Mouse (Mus musculus): Measurements from ENCODE around the gene Ptdss2. TPM values are rescaled to one million over a fixed set of nuclear protein-coding genes. Genes with fewer than 3 reads are reported as not detected.

The Ptdss2 gene
- polyA plus RNA-seq, 1 experiment from 2014 or later: 97.6 TPM

GRCm38 (mm10) chr7:141131024-141131820, 9.0 kb downstream of the Ptdss2 start:
- peak overlapping the region; percentile 90 for H3K4me2 ChIP-seq
- under 1% methylated on average over 59 of the region's 59 CpGs for WGBS
- H3K27me3 ChIP-seq: no peaks in the 10 kb centered on the region
- H3K9ac ChIP-seq: peak overlapping the region; percentile 90
- no peaks in the 10 kb centered on the region for H3K9me3 ChIP-seq
- ATAC-seq (ENCODE audit: low FRiP score, low read depth): peak; percentile 99
- peaks cover 23% of the 10 kb centered on the region for H3K4me1 ChIP-seq (replicated peaks)
- peak overlapping the region; percentile 75 for H3K27ac ChIP-seq (replicated peaks)
- H3K4me3 ChIP-seq: peak overlapping the region; percentile 97
- peaks cover 10% of the 10 kb centered on the region for H3K36me3 ChIP-seq

GRCm38 (mm10) chr7:141131904-141132755, 9.9 kb downstream of the Ptdss2 start:
- peaks cover 19% of the 10 kb centered on the region for H3K36me3 ChIP-seq
- peak overlapping the region; percentile 97 for H3K4me3 ChIP-seq
- no peaks in the 10 kb centered on the region for H3K27me3 ChIP-seq
- H3K9me3 ChIP-seq: no peaks in the 10 kb centered on the region
- no peak overlapping the region for H3K27ac ChIP-seq (replicated peaks)
- peak overlapping the region; percentile 90 for H3K9ac ChIP-seq
- no peak for ATAC-seq (ENCODE audit: low FRiP score, low read depth)
- 60% methylated on average over 12 of the region's 12 CpGs for WGBS
- peak overlapping the region; percentile 90 for H3K4me2 ChIP-seq
- H3K4me1 ChIP-seq (replicated peaks): peaks cover 23% of the 10 kb centered on the region

GRCm38 (mm10) chr7:141141326-141141725, 19.1 kb downstream of the Ptdss2 start:
- H3K4me3 ChIP-seq: no peak overlapping the region
- no peak for ATAC-seq (ENCODE audit: low FRiP score, low read depth)
- H3K9ac ChIP-seq: no peak overlapping the region
- H3K27me3 ChIP-seq: no peaks in the 10 kb centered on the region
- no peak overlapping the region for H3K27ac ChIP-seq (replicated peaks)
- WGBS: 92% methylated on average over 4 of the region's 4 CpGs
- no peaks in the 10 kb centered on the region for H3K9me3 ChIP-seq
- H3K4me2 ChIP-seq: no peak overlapping the region
- H3K36me3 ChIP-seq: peaks cover 27% of the 10 kb centered on the region
- H3K4me1 ChIP-seq (replicated peaks): no peaks in the 10 kb centered on the region

GRCm38 (mm10) chr7:141143112-141143511, 20.9 kb downstream of the Ptdss2 start:
- Histone ChIP-seq H3K4me2 (no peak overlapping the region), H3K27me3 (no peaks in the 10 kb centered on the region), H3K36me3 (peaks cover 22% of the 10 kb centered on the region), H3K27ac (replicated peaks) (no peak overlapping the region), H3K4me3 (no peak overlapping the region), H3K9me3 (no peaks in the 10 kb centered on the region), H3K4me1 (replicated peaks) (no peaks in the 10 kb centered on the region), H3K9ac (no peak overlapping the region)
- ATAC-seq (ENCODE audit: low FRiP score, low read depth): no peak
- WGBS: 59% methylated on average over 5 of the region's 5 CpGs

- 86% methylated on average over 2 of the region's 2 CpGs for WGBS
- no peak for ATAC-seq (ENCODE audit: low FRiP score, low read depth)
- peaks cover 15% of the 10 kb centered on the region for H3K36me3 ChIP-seq
These were observed 21.7 kb downstream of the Ptdss2 start for GRCm38 (mm10) chr7:141143861-141144260.

GRCm38 (mm10) chr7:141144650-141145049, 22.5 kb downstream of the Ptdss2 start:
- ATAC-seq (ENCODE audit: low FRiP score, low read depth): no peak
- Histone ChIP-seq H3K4me1 (replicated peaks) (no peaks in the 10 kb centered on the region), H3K36me3 (peaks cover 9% of the 10 kb centered on the region), H3K27ac (replicated peaks) (no peak overlapping the region), H3K27me3 (no peaks in the 10 kb centered on the region), H3K9ac (no peak overlapping the region), H3K4me2 (no peak overlapping the region), H3K4me3 (no peak overlapping the region), H3K9me3 (no peaks in the 10 kb centered on the region)
- WGBS: 94% methylated on average over 3 of the region's 3 CpGs

More at GRCm38 (mm10) chr7:141143861-141144260, 21.7 kb downstream of the Ptdss2 start:
- H3K27ac ChIP-seq (replicated peaks): no peak overlapping the region
- no peaks in the 10 kb centered on the region for H3K4me1 ChIP-seq (replicated peaks)
- no peaks in the 10 kb centered on the region for H3K9me3 ChIP-seq
- no peaks in the 10 kb centered on the region for H3K27me3 ChIP-seq
- H3K4me2 ChIP-seq: no peak overlapping the region
- H3K9ac ChIP-seq: no peak overlapping the region
- no peak overlapping the region for H3K4me3 ChIP-seq

- H3K27me3 ChIP-seq: no peaks in the 10 kb centered on the region
- peaks cover 9% of the 10 kb centered on the region for H3K36me3 ChIP-seq
- no peak overlapping the region for H3K4me2 ChIP-seq
- H3K4me3 ChIP-seq: no peak overlapping the region
- H3K9ac ChIP-seq: no peak overlapping the region
- 79% methylated on average over 1 of the region's 1 CpGs for WGBS
- no peak for ATAC-seq (ENCODE audit: low FRiP score, low read depth)
- H3K27ac ChIP-seq (replicated peaks): no peak overlapping the region
- H3K4me1 ChIP-seq (replicated peaks): no peaks in the 10 kb centered on the region
- H3K9me3 ChIP-seq: no peaks in the 10 kb centered on the region
These were observed 23.2 kb downstream of the Ptdss2 start for GRCm38 (mm10) chr7:141145403-141145802.

GRCm38 (mm10) chr7:141146043-141146595, 23.9 kb downstream of the Ptdss2 start:
- ATAC-seq (ENCODE audit: low FRiP score, low read depth): no peak
- Histone ChIP-seq H3K9me3 (no peaks in the 10 kb centered on the region), H3K4me3 (no peak overlapping the region), H3K4me1 (replicated peaks) (no peaks in the 10 kb centered on the region), H3K27me3 (no peaks in the 10 kb centered on the region), H3K9ac (no peak overlapping the region), H3K4me2 (no peak overlapping the region), H3K27ac (replicated peaks) (no peak overlapping the region), H3K36me3 (peaks cover 9% of the 10 kb centered on the region)
- WGBS: 97% methylated on average over 12 of the region's 12 CpGs

- no peak overlapping the region for H3K9ac ChIP-seq
- H3K27me3 ChIP-seq: no peaks in the 10 kb centered on the region
- no peaks in the 10 kb centered on the region for H3K4me1 ChIP-seq (replicated peaks)
- no peak overlapping the region for H3K4me2 ChIP-seq
- H3K4me3 ChIP-seq: no peak overlapping the region
- 81% methylated on average over 6 of the region's 6 CpGs for WGBS
- H3K27ac ChIP-seq (replicated peaks): no peak overlapping the region
- peaks cover 9% of the 10 kb centered on the region for H3K36me3 ChIP-seq
- ATAC-seq (ENCODE audit: low FRiP score, low read depth): no peak
- no peaks in the 10 kb centered on the region for H3K9me3 ChIP-seq
These were observed 24.9 kb downstream of the Ptdss2 start for GRCm38 (mm10) chr7:141147044-141147443.

- Histone ChIP-seq H3K4me3 (no peak overlapping the region), H3K27ac (replicated peaks) (no peak overlapping the region), H3K4me2 (no peak overlapping the region), H3K9ac (no peak overlapping the region), H3K36me3 (peaks cover 13% of the 10 kb centered on the region), H3K9me3 (no peaks in the 10 kb centered on the region), H3K27me3 (no peaks in the 10 kb centered on the region), H3K4me1 (replicated peaks) (no peaks in the 10 kb centered on the region)
- ATAC-seq (ENCODE audit: low FRiP score, low read depth): no peak
- WGBS: 82% methylated on average over 4 of the region's 4 CpGs
These were observed 26.5 kb downstream of the Ptdss2 start for GRCm38 (mm10) chr7:141148639-141149038.

GRCm38 (mm10) chr7:141155362-141155761, 33.2 kb downstream of the Ptdss2 start:
- Histone ChIP-seq H3K4me3 (no peak overlapping the region), H3K9me3 (no peaks in the 10 kb centered on the region), H3K9ac (no peak overlapping the region), H3K4me2 (no peak overlapping the region), H3K4me1 (replicated peaks) (no peaks in the 10 kb centered on the region), H3K27me3 (no peaks in the 10 kb centered on the region), H3K36me3 (peaks cover 18% of the 10 kb centered on the region), H3K27ac (replicated peaks) (no peak overlapping the region)
- ATAC-seq (ENCODE audit: low FRiP score, low read depth): no peak
- 91% methylated on average over 9 of the region's 9 CpGs for whole genome bisulfite sequencing

GRCm38 (mm10) chr7:141164397-141164796, 42.2 kb downstream of the Ptdss2 start:
- WGBS: 96% methylated on average over 7 of the region's 7 CpGs
- H3K9me3 ChIP-seq: no peaks in the 10 kb centered on the region
- no peaks in the 10 kb centered on the region for H3K27me3 ChIP-seq
- no peak overlapping the region for H3K4me2 ChIP-seq
- H3K9ac ChIP-seq: no peak overlapping the region
- no peak overlapping the region for H3K27ac ChIP-seq (replicated peaks)
- no peak for ATAC-seq (ENCODE audit: low FRiP score, low read depth)
- no peak overlapping the region for H3K4me3 ChIP-seq
- peaks cover 17% of the 10 kb centered on the region; the same call in 1 of the 2 replicates for H3K36me3 ChIP-seq
- H3K4me1 ChIP-seq (replicated peaks): peaks cover 16% of the 10 kb centered on the region

Data from hindbrain, embryonic 15.5 days (tissue).